Mouse (Mus musculus) G1E (cell line): ENCODE measurements around the gene 6030445D17Rik.

Experiments
- CTCF ChIP-seq: IDR thresholded peaks from 2 replicates; pipeline ENCODE4 v1.5.1; 2012; ENCODE audit warnings: low read depth, low read length, inconsistent platforms, mixed read lengths
- GATA1 ChIP-seq: IDR thresholded peaks from 2 replicates; pipeline ENCODE4 v1.6.1; 2012; ENCODE audit warnings: borderline replicate concordance, low read length, inconsistent platforms, mixed read lengths
- POLR2AphosphoS5 ChIP-seq: IDR thresholded peaks from 2 replicates; pipeline ENCODE4 v1.6.1; 2012; ENCODE audit warnings: low read depth, low read length, inconsistent platforms; ENCODE audit not compliant: insufficient replicate concordance

DNA sequence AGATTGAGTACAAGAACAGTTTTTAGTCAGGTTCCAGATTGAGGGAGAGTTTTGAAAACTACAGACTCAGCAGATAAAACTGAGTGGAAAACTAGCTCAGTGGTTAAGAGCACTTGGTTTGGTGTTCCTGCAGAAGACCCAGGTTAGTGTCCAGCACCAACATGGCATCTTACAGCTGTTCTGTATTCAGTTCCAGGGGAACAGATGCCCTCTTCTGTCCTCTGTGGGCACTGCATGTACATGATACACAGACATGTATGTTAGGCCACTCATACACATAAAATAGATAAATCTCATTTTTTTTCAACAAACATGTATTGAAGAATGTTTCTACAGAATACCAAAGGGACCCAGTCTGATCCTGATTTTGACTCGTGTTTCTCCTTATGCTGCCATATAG, 47.8 kb downstream of the 6030445D17Rik start:
- TF ChIP-seq CTCF (no peak), GATA1 (no peak), POLR2AphosphoS5 (no peak)
